Mouse (Mus musculus): ENCODE measurements at regions not wholly inside any gene's neighbourhood (a gene's known extent, or its start where the extent isn't known, plus 50 kb on each side); places are given as distances from the start of the nearest gene placed in this dataset.

DNA sequence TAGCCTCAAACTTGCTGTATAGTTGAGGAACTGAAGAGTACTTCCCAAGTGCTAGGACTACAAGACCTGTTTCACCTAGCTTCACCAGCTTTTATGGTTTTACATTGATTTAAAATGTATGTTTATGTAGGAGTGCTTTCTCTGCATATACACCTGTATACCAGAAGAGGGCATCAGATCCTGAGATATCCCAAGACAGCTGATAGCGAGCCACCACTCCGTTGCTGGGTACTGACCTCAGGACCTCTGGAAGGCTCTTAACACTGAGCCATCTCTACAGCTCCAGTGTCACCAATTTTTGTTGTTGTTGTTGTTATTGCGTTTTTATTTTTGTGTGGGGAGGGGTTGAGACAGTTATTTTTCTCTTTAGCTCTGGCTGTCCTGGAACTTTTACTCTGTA is 55.9 kb upstream of the Ddx3x start:
- DNase-seq: no peak

GRCm38 (mm10) chrX:13226429-13226828 is 54.3 kb upstream of the Ddx3x start:
- no peak for DNase-seq

- DNase-seq: peak; percentile 79
Measured at GRCm38 (mm10) chrX:13229891-13230614, 50.7 kb upstream of the Ddx3x start.

GRCm38 (mm10) chrX:13230615-13231179 is 50.1 kb upstream of the Ddx3x start:
- peak; percentile 95 for DNase-seq
